Mouse (Mus musculus) ovary, adult 18-20 months (tissue): ENCODE measurements around the gene Ptpn4.

ENCODE experiments used
- DNase-seq: peaks from one replicate; pipeline ENCODE4 v3.0.0; 2022; ENCODE audit warnings: low spot score, mixed read lengths

Gene Ptpn4

GRCm38 (mm10) chr1:119641090-119641812 is 196.2 kb downstream of the Ptpn4 start:
- no peak for DNase-seq

- DNase-seq = no peak
Measured at GRCm38 (mm10) chr1:119640006-119640405, 197.4 kb downstream of the Ptpn4 start.

- DNase-seq = no peak
Measured at GRCm38 (mm10) chr1:119637188-119638023, 200.0 kb downstream of the Ptpn4 start.

- no peak for DNase-seq
Measured at GRCm38 (mm10) chr1:119634746-119635145, 202.7 kb downstream of the Ptpn4 start.

GRCm38 (mm10) chr1:119630428-119630827 is 207.0 kb downstream of the Ptpn4 start:
- DNase-seq = no peak

- no peak for DNase-seq
Measured at GRCm38 (mm10) chr1:119626837-119627236, 210.6 kb downstream of the Ptpn4 start.

GRCm38 (mm10) chr1:119624444-119624843 is 213.0 kb downstream of the Ptpn4 start:
- no peak for DNase-seq

GRCm38 (mm10) chr1:119605396-119605795 is 232.0 kb downstream of the Ptpn4 start:
- DNase-seq = no peak
